Mouse (Mus musculus): Measurements from ENCODE around the gene Arhgap44. TPM values are rescaled to one million over a fixed set of nuclear protein-coding genes. Genes with fewer than 3 reads are reported as not detected.
A peak's percentile ranks its signal among the peaks of the same experiment; 100 is the strongest.

The Arhgap44 gene
- total RNA-seq, 2 experiments from 2014 or later, result 6.0 to 7.7 TPM

DNA sequence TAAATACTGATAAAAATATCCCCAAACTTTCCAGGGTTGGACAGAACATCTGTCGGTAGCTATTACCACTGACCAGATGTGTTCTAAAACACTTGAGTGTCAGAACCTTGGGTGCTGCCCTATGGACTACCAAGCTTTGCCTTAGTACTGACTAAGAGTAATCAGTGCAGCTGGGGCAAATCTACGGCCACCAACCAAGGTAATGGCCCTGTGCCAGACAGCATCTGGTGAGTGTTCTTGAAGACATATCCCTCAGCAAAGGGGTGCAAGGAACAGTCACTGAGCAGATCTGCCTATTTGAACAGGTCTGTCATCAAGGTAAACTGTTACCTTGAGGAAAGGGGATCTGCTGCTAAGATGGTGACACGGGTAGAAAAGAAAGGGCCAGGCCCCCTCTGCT lies 157.9 kb downstream of the Arhgap44 start:
- no peak for DNase-seq

DNA sequence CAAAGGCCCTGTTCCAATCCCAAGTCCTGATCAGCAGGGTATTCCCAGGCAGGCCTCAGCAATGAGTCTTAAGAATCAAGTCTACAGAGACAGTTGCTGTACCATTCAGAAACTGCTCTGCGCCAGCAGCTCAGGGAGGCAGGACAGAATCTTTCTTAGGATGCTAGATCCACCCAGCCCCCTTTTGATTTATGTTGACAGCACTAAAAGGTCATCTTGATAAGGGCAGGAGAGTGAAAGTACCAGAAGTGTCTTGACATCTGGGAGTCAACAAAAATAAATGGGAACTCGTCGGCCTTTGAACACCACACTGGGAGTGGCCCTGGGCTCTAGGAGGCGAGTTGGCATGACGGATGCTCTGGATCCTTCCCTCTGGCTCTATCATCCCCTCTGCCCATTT lies 159.2 kb downstream of the Arhgap44 start:
- DNase-seq, result no peak

DNA sequence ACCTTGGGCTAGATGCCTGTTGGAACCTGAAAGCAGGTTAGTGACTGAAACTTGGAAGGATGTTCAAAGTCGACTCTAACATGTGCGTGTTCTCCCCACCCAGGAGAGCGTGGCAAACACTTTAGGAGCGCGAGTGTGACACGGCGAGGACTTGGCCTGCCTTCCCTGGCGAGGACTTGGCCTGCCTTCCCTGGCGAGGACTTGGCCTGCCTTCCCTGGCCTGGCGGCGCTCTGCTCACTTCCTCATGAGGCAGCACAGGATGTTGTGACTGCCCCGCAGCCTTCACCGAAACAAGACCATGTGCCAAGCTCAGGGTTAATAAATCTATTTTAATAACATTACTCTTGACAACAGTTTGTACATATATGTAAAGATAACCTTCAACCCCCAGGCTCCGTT lies 161.0 kb downstream of the Arhgap44 start:
- no peak for DNase-seq

DNA sequence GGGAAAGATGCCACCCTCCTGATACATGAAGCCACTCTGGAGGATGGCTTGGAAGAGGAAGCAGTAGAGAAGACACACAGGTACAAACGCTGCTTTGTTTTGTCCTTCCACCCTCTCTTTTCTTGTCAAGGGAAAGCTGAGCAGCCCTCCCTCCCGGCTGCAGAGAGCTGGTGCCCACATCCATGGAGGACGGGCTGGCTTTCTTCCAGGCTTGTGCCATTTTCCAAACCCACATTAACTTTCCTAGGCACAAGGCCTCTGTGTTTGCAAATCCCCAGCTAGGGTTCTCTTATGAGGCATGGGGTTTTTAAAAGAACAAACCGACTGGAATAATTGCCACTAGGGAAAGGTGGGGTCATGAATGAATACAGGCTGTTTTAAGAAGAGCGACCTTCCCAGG lies 163.1 kb downstream of the Arhgap44 start:
- no peak for DNase-seq

DNA sequence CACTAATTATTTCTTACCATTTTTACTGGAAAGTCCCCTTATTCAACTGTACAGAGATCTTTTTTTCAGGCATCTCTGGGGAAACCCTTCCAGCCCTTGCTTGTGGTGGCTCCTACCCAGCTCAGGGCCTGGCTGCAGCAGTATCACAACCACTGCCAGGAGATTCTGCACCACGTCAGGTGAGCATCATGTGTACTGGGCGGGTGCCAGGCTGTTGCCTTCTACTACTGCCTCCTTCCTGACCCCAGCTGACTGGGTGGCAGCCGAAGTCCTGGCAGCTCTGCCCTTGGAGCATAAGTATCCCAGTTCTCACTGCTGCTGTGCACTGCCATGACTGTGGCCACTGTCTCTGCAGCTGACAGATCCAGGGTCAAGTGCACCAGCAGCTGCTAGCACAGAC lies 164.3 kb downstream of the Arhgap44 start:
- peak; percentile 44 for DNase-seq

DNA sequence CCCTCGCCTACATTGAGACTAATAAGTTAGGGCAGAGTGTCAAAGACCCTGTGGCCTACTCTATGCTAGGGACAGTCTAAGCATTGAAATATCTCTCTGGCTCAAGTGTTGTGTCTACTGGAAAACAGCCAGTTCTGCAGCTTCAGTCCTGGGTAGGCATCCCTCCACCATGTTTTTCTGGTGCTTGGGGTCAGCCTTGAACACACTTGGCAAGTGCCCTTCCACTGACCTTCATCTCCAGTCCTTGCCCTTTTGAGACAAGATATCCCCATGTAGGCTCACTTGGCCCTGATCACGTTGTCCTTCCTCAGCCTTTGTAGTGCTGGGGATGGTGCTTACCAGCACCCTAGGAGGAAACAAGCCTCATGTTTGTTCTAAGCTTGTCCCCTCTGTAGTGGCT lies 174.2 kb downstream of the Arhgap44 start:
- no peak for DNase-seq

DNA sequence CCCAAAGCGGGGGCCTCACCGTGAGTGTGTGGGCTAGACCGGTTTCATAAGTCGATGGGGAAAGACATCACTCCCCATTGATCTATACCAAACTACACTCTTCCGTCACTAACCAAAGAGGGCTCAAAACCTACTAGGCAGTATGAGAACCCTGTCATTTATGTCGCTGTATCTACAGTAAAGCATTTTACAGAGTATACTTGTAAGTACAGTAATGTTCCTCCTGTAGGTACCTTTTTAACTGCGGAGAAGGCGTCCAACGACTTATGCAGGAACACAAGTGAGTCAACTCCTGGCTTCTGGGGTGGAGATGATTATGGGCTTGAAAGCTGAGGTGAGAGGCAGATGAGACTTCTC lies 183.3 kb downstream of the Arhgap44 start:
- DNase-seq, result no peak

DNA sequence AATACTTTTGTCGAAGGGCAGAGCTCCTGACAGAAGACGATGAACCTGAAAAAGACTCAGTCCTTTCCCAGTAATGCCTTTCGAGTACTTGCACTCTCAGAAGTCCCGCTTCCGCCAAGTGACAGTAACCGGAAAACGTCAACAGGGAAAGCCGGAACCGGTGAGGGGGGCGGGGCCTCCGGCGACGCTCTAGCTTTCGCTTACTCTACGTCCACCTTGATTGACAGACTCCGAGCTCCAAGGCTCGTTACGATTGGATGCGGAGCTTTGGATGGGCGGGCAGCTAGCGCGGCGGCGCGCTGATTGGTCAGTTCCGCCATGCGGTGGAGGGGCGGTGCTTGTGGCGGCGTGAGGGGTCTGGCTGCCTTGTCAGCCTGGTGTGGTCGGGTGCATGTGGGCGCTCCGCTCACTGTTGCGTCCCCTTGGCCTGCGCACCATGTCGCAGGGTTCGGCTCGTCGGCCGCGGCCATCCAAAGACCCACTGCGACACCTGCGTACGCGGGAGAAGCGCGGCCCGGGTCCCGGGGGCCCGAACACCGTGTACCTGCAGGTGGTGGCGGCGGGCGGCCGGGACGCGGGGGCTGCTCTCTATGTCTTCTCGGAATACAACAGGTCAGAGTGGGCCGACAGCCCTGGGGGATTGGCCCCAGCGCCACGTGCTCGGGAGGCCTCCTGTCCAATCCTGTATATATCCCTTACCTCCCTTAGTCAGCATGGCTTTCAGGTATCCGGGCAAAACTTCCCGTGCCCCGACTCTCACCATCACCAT lies 183.9 kb downstream of the Arhgap44 start, which contains the start of gene Elac2:
Elac2 (plus strand) TSS at position 319 of the 769 bp plus-strand sequence.
- DNase-seq, result peak; percentile 94

DNA sequence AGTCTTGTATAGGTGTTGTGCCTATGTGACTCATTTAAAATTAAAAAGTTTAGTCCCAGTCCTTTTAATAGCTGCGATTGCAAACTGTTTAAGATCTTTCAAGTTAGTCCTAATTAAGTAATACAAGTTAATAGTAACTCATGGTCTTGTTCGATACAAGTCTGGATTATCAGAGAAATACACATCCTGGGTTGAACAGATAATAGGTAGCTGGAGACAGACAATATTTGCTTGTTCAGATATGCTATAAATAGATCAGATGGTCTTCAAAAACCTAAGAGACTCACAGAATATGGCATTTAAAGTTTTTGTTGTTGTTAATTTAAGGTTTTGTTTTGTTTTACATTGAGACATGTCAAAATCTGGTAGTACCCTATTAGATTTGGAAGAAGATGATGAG lies 190.3 kb downstream of the Arhgap44 start:
- no peak for DNase-seq

DNA sequence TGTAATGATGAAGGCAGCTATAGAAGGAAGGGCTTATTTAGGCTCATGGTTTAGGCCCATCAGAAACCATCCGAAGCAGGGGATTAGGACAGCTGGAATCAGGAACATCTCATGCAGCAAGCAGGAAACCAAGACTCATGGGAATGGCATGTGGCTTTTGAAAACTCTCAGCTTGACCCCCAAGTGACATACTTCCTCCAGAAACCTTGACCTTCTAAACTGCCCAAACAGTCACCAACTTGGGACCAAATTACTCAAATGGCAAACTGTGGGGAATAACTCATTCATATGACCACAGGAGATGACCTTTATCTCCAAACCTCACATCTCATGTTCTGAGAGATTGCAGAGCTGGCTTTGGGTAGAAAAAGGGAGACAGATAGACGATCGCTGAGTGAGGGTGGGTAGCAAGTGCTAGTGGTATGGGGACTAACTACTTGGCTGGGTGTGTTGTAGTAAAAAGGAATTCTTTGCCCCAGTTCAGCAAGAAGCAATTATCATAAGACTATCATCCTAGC lies 191.2 kb downstream of the Arhgap44 start:
- no peak for DNase-seq

DNA sequence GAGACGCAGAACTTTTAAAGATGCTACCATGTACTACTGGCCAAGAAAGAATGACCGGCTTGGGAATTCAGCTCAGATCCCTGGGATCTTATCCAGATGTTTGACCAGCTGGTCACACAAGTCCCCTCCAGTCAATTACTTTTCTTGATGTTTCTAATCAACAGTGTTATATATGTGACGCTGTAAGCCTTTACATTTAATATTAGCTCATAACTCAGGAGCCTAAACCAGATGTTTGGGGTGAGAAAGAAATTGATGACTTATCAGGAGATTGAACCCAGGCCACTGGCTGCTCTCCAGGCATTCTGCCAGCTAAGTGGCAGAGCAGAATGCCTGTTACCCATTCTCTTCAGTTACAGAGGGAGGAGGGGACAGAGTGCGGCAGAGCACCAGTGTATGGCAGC lies 193.8 kb downstream of the Arhgap44 start:
- no peak for DNase-seq

DNA sequence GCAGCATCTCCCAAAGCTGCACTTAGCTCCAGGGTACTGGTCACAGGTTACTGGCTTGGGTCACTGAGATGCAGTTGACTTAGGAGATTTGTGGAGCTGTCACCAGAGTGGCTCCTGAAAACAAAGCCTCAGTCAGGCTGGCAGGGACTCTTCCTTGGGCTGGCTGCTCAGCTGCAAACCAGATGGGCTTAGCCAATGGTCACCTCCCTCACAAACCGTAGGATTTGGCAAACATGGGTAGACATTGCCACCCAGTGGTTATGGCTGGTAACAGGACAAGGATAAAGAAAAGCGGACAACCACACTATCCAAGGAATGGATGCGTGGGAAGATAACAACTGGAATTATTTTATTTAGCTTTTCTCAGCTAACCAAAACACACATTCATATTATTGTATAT lies 194.3 kb downstream of the Arhgap44 start:
- DNase-seq, result peak; percentile 64

DNA sequence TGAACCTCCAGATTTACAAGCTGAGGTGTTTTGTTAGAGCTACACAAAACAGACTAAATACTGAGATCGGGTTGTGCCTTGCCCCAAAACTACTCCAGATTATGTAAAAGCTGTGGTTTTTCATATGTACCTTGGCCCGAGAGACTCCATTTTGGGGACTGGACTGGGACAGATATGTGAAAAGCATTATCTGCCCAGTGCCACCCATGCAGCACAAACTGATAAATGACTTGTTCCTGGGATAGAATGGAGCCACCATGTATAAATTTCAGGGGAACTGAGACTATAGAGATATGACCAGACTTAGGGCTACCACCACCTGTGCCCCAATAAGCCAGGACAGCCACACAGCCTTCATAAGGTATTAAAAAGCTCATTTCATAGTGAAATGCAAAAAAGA lies 200.1 kb downstream of the Arhgap44 start:
- DNase-seq, result no peak

DNA sequence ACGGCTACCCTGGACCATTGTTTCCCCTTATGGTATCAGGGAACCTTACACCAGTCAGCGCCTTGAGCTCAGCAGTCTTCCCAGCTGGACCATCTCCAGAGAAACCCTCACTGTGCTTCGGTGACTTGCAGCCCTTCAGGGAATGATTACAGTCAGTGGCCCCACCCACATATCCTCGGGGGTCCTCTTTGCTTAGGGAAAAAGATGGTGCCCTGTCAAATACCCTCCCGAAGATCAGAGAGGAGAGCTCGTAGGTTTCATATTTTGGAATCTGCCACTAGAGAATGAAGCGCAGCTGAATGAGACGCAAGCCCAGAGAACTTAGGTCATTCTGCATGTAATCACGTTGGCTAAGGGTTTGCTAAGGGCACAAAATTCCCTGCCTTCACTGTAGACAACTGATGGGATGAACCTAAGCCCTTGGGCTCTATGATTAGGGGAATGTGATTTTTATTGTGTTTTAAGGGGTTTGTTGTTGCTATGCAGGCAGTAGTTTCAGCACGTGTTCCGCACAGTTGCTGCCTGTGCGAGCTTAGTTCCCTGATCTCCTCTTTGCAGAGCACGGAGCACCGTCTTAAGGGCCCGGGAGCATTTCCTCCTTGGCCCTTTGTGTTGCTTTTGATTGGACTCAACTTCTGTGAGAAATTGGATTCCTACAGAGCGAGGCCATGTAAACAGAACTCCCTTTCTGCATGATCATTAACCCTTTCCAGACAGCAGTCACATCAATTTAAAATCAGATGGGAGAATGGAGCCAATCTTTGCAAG lies 205.6 kb downstream of the Arhgap44 start:
- DNase-seq, result no peak

Small RNAs within 50 kb of the gene (microRNA-seq; reads per million reads assigned to microRNA genes)
- gene Gm25991, result 0 reads per million in 2 experiments

Other genes with a start within 250 kb of the Arhgap44 start
- 10 to 100 TPM; 19.6 to 21.4 TPM for gene Elac2, start 183.9 kb downstream of the Arhgap44 start, total RNA-seq (2021)
- under 1 TPM; 0.28 to 0.47 TPM for gene 1700086D15Rik, start 3.1 kb downstream of the Arhgap44 start, total RNA-seq (2021)
- 1 to 10 TPM; 1.5 to 1.6 TPM for gene Myocd, start 107.0 kb upstream of the Arhgap44 start, total RNA-seq (2021)

All from gastrocnemius, postnatal 10 days (tissue).